6 mouse cellular contexts compared by ENCODE assay signal in genomic region chr6:70260227-70260626, GRCm38 (mm10).
DNase-seq lines count a peak whose midpoint lies in the region; ATAC-seq lines count a peak whose summit lies in the region.

No protein-coding gene starts in this region.

- peak; percentile 51 for DNase-seq in heart, adult 11 months
- peak; percentile 73 for DNase-seq in left cerebral cortex, adult 11 months (ENCODE audit: low spot score)
- peak; percentile 81 for DNase-seq in left cerebral cortex, adult 9 months (ENCODE audit: low spot score in 2 of 2)
- DNase-seq in right cerebral cortex, adult 18-20 months, result peak; percentile 84
- DNase-seq in right cerebral cortex, postnatal 36 days (ENCODE audit: low spot score in 2 of 2), result peak; percentile 22 to 72

- peak; percentile 100 for ATAC-seq in frontal cortex, adult (ENCODE audit: low TSS enrichment)

Comparison
In these comparisons a context has a peak if more than half of its experiments do, and no peak if none do; other contexts are left out.
1. Peak in every context shown above with its lines: DNase-seq and ATAC-seq.